Mouse (Mus musculus) liver, adult 10 weeks (tissue): ENCODE measurements around the gene Bola1. TPM values are rescaled to one million over a fixed set of nuclear protein-coding genes. Genes with fewer than 3 reads are reported as not detected.

ENCODE experiments used
- polyA plus RNA-seq: library from polyadenylated mRNA; stranded (reverse); fragments of 350-450 nt; fragmentation: Illumina TruSeq; extraction: RNeasy Lipid Tissue Mini Kit (QIAGEN cat#74804); gene quantifications from one replicate; pipeline ENCODE4 v1.2.3, GENCODE M21; 2014; ENCODE audit warnings: low read depth, low replicate concordance

Gene Bola1
- polyA plus RNA-seq, result 3.3 TPM

GRCm38 (mm10) chr3:96219661-96220130 lies at the start of gene Bola1, which contains the start of gene Hist2h2ab:
TSS of gene Bola1 (minus strand) at chr3:96219709.
TSS of gene Hist2h2ab (plus strand) at chr3:96219865.

GRCm38 (mm10) chr3:96268051-96268775 lies 48.7 kb upstream of the Bola1 start, which contains the start of gene Hist2h3b:
TSS of gene Hist2h3b (plus strand) at chr3:96268654.

DNA sequence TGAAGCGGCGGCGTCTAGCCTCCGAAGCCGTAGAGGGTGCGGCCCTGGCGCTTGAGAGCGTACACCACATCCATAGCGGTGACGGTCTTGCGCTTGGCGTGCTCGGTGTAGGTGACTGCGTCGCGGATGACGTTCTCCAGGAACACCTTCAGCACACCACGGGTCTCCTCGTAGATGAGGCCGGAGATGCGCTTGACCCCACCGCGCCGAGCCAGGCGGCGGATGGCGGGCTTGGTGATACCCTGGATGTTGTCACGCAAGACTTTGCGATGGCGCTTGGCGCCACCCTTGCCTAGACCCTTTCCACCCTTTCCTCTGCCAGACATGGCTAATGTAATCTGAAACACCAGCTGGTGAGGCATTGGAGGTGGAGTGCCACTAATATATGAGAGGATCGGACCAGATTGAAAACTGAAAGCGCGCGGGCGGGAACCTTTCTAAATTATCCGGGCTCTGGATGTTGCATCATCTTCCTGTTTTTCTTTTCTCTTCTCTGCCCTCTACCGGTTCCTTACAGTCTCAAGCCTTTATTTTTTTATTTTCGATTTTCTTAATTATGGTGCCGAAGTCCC lies 43.6 kb upstream of the Bola1 start, which contains the start of gene Hist2h4:
Gene Hist2h4 (minus strand): TSS at position 333 of the 572 bp plus-strand sequence.

GRCm38 (mm10) chr3:96246427-96246856 lies 26.9 kb upstream of the Bola1 start, which contains the start of gene Hist2h3c1:
TSS of gene Hist2h3c1 (plus strand) at chr3:96246685.

DNA sequence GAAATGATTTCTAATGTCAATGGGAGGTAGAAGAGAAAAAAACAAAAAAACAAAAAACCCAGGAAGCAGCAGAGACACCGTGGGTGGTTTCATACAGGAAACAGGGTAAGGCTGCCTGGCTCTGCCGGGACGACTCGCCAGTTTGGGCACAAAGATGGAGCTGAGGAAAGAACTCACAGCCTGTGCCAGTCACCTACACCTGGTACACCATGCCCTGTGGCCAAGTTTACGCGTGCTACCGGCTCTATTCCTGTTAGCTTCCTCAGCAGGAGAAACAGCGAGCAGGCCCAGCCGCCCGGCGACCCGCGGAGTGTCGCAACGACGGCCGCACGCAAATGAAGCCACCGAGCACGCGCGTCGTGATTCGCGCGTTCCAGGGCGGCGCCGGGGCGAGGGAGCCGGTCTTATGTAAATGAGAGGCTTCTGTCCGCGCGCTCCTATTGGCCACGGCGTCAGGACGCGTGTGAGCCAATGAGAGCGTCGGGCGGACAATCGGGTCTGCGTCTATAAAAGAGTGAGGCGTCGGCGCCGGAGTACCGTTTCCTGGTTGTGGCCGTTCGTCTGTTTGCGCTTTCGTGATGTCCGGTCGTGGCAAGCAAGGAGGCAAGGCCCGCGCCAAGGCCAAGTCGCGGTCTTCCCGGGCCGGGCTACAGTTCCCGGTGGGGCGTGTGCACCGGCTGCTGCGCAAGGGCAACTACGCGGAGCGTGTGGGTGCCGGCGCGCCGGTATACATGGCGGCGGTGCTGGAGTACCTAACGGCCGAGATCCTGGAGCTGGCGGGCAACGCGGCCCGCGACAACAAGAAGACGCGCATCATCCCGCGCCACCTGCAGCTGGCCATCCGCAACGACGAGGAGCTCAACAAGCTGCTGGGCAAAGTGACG lies 25.7 kb upstream of the Bola1 start, which contains the start of gene Hist2h2aa1:
Gene Hist2h2aa1 (plus strand): TSS at position 495 of the 884 bp plus-strand sequence.

GRCm38 (mm10) chr3:96239949-96240798 lies 20.7 kb upstream of the Bola1 start, which contains the start of gene Hist2h2aa2:
TSS of gene Hist2h2aa2 (minus strand) at chr3:96240276.

DNA sequence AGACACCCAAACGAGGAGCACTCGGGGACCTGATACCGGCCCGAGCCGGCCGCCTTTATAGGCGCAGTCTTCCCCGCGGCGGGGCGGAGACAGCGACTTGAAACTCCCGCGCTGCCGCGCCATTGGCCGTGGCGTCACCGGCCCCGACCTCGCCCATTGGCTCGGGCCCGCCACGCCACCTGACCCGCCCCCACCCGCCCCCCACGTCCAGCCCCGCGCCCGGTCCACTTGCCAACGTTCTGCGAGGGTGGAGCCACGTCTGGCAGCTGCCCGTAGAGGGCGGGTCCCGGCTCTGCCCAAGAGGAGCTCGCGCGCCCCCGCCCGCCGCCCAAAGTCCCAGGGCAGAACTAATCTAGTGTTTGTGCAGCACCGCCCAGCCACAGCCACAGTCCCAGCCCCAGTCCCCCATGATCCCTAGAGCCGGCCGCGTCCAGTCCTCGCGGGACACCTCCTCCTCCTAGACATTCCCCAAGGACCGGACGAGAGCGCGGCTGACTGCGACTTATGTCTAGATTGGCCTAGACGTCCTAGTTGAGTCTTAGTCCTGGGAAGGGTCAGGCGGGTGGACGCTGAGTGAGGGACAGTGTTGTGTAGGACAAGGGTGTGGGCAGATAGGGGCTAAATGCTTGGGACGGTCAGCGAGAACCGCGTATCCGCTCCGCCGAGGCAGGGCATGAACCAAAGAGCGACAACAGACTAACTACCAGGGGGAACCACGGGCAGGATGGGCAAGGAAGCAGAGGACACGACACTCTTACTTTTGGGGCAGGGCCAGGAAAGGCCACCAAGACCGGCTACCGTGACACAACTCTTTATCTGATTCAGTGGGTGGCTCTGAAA lies 19.7 kb upstream of the Bola1 start, which contains the start of gene Hist2h3c2:
Gene Hist2h3c2 (minus strand): TSS at position 174 of the 840 bp plus-strand sequence.

DNA sequence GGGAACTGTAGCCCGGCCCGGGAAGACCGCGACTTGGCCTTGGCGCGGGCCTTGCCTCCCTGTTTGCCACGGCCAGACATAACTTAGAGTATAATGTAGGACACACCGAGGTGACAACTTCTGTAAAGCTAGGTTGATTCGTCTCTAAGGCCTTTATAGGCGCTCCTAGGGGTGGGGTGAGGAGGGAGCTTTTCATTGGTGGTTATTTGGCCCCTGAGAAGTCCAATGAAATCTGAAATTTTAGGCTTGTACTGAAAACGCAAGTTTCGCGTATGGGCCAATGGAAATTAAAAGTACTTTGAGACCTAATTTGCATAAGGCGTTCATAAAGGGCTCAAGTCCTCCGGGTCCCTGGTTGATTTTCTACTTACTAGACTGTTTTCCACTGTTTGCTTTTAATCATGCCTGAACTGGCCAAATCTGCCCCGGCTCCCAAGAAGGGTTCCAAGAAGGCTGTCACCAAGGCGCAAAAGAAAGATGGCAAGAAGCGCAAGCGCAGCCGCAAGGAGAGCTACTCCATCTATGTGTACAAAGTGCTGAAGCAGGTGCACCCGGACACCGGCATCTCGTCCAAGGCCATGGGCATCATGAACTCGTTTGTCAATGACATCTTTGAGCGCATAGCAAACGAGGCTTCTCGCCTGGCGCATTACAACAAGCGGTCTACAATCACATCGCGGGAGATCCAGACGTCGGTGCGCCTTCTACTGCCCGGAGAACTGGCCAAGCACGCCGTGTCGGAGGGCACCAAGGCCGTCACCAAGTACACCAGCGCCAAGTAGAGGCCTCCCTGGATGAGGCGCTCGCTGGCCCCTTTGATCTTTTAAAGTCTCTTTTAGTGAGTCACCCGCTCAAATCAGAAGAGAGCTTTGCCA lies 1.5 kb upstream of the Bola1 start, which contains the start of the genes Hist2h2ac and Hist2h2be:
Gene Hist2h2ac (minus strand): TSS at position 116 of the 875 bp plus-strand sequence.
Gene Hist2h2be (plus strand): TSS at position 355 of the 875 bp plus-strand sequence.

GRCm38 (mm10) chr3:96180727-96181477 lies 38.6 kb downstream of the Bola1 start, which contains the start of gene Sv2a:
TSS of gene Sv2a (plus strand) at chr3:96181151.

GRCm38 (mm10) chr3:96172197-96173178 lies 47.0 kb downstream of the Bola1 start, which contains the start of gene Sf3b4:
TSS of gene Sf3b4 (plus strand) at chr3:96172332.

DNA sequence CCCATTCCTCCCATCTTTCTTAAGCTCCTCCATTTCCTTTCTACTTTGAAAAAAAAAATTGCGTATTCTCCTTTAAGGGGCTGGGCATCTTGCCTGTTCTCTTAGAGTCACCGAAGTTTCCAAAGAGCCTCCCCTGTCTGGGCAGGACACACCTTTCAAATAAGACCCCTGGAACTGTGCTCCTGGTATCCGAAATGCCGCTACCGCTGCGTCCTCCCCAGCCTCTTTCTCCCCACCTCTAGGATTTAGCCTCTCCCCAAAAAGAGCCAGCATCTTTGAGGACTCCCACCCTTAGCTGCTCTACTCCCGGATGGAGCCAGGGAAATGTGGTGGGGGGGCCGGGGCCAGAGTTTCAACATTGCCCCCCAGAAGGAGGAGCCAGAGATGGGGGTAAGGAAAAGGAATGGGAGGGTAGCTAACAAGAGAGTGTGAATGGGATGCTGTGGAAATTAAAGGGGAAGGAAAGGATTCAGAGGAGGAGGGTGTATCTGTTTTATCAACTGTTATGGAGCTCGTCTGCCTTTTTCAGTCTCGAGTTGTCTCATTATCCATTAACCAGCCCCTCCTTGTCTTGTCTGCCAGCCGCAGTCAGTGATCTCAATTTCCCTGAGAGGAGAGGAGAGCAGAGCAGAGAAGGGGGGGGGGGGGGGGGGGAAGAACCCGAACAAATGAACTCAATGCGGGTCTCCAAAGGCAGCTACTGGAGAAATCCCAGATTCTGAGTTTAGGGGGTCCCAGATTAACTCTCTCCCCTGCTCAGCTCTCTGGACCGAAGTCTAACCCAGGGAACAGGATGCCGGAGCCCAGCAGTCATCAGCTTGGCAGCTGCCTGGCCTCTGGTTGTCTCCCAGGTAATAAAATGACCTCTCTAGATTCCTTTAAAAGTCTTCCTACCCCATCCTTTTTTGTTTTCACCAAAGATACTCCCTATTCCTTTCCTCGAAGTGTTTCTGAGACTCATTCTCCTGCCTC lies 57.4 kb downstream of the Bola1 start, which contains the start of gene Mtmr11:
Gene Mtmr11 (plus strand): TSS at position 136 of the 972 bp plus-strand sequence.

